Mouse (Mus musculus) ovary, postnatal 10 days (tissue): ENCODE results near the gene Tmem30b.
"Not testable (repeated sequence)": the region's sequence is repeated elsewhere in the genome, so short reads cannot be mapped to it uniquely, and the experiment has no call there.

Experiments used
- DNase-seq: peaks from one replicate; pipeline ENCODE4 v3.0.0; 2022; ENCODE audit warnings: low spot score

Tmem30b gene

GRCm38 (mm10) chr12:73558525-73559195 lies 12.5 kb upstream of the Tmem30b start:
- no peak for DNase-seq

- no peak for DNase-seq
Observed at GRCm38 (mm10) chr12:73554155-73554554, 8.0 kb upstream of the Tmem30b start.

DNA sequence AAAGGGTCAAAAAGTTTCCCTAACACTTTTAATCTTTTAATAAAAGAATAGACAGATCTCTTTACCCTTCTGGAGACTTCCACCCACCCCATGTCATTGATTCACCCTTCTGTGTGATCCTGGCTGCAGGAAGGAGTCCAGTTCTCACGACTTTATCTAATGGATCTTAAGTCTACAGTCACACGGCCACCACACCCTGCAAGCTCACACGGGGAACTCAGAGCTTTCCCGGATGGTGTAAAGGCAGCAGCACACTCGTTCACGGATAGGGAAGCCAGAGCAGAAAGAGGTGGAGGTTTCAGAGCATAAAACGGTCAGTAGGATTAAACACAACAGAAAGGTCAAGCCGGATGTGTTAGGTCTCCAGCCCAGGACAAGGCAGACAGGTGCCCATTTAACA lies 2.1 kb upstream of the Tmem30b start:
- DNase-seq = no peak

GRCm38 (mm10) chr12:73547646-73548045 lies 1.5 kb upstream of the Tmem30b start:
- no peak for DNase-seq

- DNase-seq = no peak
Observed at GRCm38 (mm10) chr12:73545672-73546085, 513 bp downstream of the Tmem30b start.

DNA sequence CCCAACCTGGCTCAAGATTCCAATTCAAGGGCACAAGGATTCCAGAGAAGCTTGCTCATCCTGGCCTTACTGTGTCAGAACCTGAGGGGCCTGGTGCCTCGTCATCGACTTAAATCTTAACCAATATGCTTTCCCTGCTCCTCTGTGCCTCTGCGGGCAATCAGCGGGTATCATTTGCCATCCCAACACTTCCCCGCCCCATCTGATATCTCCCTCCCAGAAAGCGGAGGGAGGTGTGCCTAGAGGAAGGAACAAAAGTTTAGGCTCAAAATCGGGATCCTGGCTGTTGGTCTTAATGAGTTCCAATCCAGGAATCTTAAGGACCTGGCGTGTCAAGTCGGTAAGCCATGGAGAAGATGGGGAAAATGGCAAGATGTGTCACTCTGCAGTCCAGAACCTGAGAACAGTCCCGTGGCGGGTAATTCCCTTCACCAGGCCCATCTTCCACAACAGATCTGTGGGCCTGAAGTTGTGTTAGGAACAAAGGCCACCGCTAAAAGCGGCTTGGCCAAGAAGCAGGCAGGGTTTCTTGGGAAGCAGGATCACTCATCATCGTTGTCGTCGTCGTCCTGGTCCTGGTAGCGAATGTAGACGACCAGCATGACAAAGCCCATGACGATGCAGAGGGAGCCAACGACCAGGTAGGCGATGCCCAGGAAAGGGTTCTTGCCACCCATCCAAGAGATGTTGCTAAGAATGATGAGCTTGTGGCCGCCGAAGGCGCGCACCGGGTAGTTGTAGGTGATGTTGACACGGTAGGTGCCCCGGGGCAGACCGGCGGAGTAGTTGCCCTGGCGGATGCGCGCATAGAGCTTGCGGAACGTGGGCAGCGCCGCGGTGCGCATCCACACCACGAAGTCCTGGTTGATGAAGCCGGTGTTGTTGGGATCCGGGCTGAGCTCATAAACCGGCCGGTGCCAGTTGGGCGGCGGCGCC lies 1.2 kb downstream of the Tmem30b start:
- no peak for DNase-seq

- no peak for DNase-seq
Observed at GRCm38 (mm10) chr12:73543191-73543590, 3.0 kb downstream of the Tmem30b start.

GRCm38 (mm10) chr12:73540402-73540801 lies 5.8 kb downstream of the Tmem30b start:
- DNase-seq = no peak

DNA sequence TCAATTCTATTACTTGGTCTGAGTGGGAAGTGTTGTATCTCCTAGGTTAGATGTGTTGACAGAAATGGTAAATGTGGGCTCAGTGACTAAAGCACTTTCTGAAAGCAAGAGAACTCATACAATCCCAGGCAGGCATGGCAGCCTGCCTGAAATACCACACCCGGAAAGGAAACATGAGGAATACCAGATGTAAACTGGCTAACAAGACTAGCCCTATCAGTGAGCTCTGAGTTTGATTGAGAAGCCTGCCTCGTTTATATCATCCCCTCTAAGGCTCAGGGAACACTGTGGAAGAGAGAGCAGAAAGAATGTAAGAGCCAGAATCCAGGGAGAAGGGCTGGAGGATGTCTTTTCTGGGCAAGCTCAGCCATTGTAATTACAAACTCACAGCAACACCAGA lies 7.0 kb downstream of the Tmem30b start:
- DNase-seq = no peak

GRCm38 (mm10) chr12:73538139-73538508 lies 8.1 kb downstream of the Tmem30b start:
- not testable (repeated sequence) for DNase-seq

GRCm38 (mm10) chr12:73537499-73538138 lies 8.6 kb downstream of the Tmem30b start:
- no peak for DNase-seq

DNA sequence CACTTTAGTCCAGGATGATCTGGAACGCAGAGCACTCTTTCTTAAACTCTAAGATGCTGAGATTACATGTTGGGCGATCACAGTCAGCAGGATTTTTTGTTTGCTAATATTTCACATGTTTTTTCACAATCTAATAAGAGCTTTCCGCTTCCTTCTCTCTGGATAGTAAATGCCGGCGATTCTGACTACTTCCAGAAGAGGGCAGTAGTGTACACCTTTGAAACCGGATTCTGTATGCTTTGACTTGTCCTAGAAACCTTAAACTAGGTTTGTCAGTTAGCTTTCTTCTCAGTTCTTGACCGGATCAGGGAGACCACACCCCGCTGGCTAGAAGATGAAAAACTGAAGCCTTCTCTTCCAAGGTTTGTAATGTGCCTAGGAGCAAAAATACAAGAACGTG lies 11.6 kb downstream of the Tmem30b start:
- DNase-seq = no peak

DNA sequence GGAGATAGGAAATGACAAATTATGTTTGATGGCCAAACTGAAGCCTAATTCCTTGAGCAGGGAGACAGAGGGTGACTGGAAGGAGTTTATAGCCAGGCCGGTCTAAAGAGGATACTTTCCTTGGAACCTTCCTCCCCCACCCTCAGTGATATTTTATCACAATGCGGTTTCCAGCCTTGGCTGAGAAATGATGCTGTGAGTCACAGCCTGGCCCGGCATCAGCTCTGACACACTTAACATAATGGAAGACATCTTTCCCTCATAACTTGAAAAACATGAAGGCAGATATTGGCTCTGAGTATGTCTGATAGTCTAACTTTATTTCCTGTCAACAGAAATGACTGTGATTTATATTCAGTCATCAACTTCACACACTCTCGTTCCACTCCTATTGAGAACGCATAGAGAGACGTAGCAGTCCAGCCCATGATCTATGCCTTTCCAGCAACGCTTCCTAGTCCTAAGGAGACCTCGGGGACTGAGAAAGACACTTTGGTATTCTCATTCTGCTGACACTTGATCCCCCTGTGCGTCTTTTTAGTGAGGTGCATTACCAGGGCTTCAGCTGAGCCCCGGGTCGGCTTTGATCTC lies 14.2 kb downstream of the Tmem30b start:
- no peak for DNase-seq

GRCm38 (mm10) chr12:73529590-73529989 lies 16.6 kb downstream of the Tmem30b start:
- no peak for DNase-seq

DNA sequence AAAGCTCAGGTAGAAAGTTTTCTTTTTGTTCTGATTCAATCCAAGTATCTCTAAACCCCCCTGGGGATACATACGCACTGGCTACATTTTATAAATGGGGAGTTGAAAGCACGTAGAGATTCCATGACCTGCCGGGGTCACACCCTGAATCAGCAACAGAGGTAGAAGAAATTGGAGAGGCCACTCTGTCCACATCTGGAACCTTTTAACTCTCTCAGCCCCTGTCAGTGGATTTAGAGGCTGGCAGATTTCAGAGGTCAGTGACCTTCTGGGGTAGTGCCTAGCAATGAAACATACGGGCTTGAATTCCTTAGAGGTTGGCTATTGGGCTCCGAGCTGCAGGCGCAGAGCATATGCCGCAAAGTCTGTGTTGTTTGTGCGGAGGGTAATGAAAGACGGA lies 17.1 kb downstream of the Tmem30b start:
- no peak for DNase-seq

- DNase-seq = not testable (repeated sequence)
Observed at GRCm38 (mm10) chr12:73528142-73528541, 18.1 kb downstream of the Tmem30b start.

DNA sequence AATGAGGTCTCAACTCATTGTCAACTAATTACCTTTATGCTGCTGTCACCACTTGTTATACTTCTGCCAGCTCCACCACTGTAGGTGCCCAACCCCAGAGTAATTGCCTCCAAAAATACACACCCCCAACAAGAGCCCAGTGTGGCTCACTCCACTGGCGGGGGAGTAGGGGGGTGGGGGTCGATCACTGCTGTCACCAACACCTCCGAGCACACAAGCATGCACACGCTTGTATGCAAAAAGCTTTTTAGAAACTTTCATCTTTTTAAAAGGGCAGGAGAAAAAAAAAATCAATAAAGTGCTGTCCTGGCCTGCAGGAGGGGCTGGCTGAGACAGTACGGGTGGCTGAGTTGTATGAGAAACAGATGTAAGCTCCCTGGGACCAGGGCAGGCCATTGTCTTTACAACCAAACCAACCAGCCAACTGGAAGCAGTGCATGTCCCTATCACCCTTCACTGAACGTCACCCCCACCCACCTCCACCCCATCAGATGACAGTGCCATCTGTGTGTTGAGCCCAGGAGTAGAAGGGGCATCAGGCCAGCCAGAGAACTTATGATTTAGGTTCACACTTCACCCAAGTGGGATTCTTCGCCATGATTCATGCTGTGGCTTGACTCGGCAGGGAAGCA lies 20.8 kb downstream of the Tmem30b start:
- no peak for DNase-seq

DNA sequence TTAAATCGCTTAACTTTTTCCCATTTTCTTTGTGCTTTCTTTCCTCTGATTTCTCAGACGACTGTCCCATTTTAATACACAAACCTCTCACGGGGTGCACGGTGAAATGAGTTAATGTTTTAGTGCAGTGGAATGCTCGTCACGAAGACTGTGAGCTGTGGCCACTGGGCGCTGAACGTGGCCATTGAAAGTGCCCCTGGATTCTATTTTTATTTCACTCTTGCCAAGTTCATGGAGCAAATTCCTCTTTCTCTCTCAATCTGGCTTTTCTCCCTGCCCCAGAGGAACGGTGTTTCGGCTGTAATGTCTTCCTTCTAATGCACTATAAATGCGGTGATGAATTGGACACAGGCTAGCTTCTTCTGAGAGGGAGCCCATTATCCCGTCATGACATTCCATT lies 23.1 kb downstream of the Tmem30b start:
- no peak for DNase-seq

DNA sequence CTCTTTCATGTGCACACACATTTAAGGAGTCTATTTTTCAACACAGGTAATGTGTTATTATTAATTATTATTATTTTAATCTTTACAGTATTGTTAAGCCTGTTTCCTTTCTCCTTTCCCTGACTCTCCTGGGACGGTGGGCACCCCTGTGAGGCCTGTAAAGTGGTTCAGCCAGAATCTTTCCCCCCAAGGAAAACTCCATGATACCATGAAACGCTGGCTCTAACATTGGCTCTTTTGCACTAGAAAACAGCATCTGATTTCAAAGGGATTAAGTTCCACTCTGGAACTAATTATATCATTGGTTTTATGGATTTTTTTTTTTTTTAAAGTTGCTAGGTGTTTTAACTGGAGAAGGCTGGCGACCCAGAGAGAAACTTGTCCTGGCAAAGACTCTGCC lies 24.2 kb downstream of the Tmem30b start:
- no peak for DNase-seq

- no peak for DNase-seq
Observed at GRCm38 (mm10) chr12:73521238-73521841, 24.9 kb downstream of the Tmem30b start.

- DNase-seq = no peak
Observed at GRCm38 (mm10) chr12:73517768-73518167, 28.4 kb downstream of the Tmem30b start.
